Mouse (Mus musculus) cortical plate, adult 2 months (tissue): ENCODE data around the gene Evx1.

Source experiments
- CTCF ChIP-seq: fragments of 200-500 bp; IDR thresholded peaks from 2 replicates; pipeline ENCODE4 v1.5.1; 2011; ENCODE audit warnings: mild to moderate bottlenecking, control low read depth, low read length; ENCODE audit not compliant: insufficient read depth; ENCODE audit errors: extremely low read depth
- POLR2A ChIP-seq: fragments of 200-500 bp; IDR thresholded peaks from 2 replicates; pipeline ENCODE4 v1.6.1; 2011; ENCODE audit warnings: mild to moderate bottlenecking, low read length, control low read depth; ENCODE audit not compliant: insufficient read depth; ENCODE audit errors: extremely low read depth

GRCm38 (mm10) chr6:52291021-52291860, 22.1 kb upstream of the Evx1 start:
- no peak for TF ChIP-seq CTCF
- no peak for TF ChIP-seq POLR2A
